Mouse (Mus musculus): Measurements from ENCODE around the gene Lrmda.

Lrmda gene

DNA sequence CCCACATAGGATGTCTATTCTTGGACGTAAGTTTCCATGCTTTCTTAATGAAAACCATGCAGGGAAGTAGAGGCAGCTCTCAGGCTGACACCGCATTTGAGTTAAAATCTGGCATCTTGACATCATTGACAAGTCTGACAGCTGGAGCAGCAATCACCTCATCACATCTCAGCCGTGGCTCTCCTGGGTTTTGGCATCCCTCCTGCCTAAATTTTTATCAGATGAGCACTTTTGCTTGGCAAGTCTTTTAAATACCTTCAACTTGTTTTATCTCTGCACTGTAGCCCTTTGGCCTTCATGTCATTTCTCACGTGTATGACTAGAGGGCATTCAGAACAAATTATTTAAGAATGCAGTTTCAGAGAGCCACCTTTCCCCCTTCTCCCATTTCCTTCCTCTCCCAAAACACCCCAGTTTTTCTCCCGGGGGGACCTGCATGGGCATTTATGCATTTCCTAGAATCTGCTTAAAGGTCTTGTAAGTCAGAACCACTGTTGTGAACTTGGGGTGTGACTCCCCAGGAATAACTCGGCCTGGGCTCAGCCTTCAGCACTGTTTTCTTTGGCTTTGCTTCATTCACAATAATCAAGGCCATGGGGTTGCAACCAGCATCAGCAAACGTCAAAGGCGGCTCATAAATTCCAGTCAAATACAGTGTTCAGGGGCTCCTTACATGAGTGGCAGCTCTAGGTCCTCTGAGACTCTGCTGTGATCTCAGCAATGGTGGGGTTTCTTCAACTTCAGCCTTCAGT, 975.8 kb downstream of the Lrmda start:
- no peak for DNase-seq

DNA sequence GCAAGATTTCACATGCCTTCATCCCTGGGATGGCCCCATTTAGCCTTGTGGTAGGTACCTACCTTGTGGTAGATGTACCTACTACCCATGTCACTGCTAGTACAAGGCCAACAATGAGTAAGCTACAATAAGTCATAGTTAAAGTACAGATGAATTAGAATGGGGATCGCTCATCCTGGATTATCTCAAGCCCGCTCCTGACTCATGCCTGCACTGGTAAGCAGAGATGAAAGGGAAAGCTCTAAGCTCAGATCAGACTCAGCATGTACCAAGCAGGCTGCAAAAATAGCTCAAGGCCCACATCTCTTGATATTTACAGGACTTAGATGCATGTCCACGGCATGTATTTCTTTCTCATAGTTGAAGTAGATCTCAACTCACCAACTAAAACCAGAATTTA, 979.4 kb downstream of the Lrmda start:
- no peak for DNase-seq

DNA sequence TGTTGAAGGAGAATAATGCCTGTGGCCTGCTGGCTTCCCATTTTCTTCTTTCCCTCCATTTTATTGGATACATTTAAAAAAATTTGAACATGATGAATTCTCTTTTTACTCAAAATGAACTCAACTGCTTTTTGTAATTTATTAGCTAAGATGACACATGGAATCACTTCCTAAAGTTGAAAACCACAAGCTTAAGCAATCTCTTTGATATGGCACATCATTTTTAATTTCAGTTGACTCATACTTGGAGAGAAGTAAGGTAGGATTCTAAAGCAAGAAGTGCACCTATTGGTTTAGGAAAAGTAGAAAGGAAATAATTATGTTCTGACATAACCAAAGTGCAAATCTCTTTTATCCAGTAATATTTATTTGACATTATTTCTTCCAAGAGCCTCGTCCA, 992.5 kb downstream of the Lrmda start:
- no peak for DNase-seq

DNA sequence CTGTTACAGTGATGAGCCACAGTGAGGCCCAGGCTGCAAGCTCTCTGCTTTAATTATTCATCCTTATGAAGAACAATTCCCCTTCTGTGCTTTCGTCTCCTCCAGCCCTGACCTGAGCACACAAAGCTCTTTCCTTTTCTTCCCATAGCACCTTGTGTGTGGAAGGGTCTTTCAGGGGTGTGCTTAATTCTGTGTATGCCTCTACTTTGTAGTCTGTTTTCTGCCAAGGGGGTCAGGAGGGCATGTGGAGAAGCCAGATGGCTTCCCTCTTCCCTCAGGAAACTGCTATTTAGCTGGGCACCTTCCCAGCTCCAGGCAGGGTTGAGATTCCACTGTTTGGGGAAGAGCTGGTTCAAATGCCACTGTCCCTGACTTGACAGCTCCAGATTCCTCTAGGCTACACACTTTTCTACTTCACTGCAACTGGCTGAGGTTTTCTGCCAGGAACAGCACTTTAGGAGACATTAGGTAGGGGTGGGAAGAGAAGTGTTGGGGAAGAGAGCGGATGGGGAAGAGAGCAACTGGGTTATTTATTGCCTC, 995.3 kb downstream of the Lrmda start:
- peak; percentile 55 to 63 for DNase-seq

DNA sequence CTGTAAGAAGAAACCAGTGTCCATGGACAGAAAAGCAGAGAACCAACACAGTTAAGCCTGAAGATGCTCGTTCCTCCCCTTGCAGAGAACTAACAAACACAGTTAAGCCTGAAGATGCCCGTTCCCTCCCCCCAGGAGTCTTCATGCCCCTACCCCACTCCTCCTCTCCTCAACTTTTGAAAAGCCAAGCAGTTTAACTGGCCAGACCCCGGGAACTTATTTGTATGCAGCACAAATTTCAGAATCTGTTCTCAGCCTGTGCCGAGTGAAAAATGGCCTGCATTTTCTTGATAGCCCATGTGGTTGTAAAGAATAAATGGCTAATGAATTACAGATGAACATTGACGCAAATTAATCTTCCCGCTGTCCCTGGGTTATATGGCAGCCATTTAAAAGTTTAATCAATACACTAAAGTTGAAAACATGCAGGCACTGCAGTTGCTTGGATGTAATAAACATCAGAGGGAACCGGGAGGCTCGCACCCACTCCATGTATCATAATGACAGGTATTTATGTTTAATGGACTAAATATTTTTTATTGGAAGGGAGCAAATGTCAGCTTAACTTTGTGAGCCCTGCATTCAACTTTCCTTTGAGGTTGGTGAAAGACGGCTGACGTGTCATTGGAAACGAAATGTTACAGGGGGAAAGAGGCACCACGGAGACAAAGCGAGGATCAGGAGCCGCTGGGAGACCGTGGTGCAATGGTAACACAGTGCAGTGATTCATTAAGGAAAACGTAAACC, 996.0 kb downstream of the Lrmda start:
- DNase-seq, result no peak

DNA sequence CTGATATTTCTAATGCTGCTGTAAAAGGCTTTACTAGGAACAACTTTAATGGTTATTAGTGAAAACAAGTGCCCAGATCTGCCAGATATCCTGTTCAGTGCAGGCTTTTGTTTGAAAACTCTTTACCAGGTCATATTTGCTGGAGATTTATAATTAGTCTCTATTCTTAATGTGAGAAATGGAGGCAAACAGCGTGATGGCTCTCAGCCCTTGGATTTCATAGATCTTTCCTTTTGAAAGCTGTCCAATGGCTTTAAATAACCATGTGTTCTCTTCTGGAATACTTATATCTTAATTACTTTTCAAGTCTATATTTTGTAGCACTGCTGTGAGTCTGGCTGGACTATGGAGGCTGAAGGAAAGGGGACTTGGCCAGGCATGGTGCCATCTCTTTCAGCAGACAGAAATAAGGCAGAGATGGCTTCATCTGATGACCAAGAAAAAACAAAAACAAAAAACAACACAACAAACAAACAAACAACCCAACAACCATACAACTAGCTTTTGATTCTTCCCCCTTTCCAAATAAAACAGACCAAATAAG, 996.6 kb downstream of the Lrmda start:
- no peak for DNase-seq

DNA sequence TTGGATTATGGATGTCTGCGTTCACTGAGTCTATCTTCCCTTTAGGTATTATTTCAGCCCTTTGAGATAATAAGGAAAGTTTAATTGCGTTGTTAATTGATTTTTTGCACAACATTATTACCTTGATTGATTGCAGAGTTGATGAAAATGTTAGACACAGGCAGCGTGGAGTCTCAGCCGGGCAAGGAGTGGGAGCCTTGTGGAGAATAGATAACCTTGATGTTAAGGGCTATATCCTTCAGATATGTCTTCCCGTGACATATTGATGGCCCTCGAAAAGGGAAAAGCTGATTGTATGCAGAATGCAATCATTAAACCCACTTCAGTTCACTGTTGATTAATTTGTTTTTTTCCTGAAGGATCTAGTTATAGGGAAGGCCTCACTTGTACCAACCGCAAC, 1021.5 kb downstream of the Lrmda start:
- no peak for DNase-seq

DNA sequence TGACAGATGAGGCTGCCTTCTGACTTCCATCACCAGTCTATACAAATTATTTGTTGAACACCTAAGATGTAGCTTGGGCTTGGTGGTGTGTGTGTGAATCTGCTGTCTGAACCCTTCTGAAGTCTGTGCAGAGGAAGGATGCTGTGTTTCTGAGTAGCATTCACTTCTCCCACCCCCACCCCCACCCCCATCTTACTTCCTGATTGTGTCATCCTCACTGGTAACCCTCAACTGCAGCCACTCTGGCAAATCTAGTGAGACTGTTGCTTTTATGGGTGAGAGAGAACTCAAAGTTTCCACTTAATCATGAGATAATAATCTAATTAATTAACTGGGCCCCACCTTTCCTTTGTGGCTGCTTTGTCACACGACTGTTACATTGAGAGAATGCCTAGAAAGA, 1025.8 kb downstream of the Lrmda start:
- no peak for DNase-seq

DNA sequence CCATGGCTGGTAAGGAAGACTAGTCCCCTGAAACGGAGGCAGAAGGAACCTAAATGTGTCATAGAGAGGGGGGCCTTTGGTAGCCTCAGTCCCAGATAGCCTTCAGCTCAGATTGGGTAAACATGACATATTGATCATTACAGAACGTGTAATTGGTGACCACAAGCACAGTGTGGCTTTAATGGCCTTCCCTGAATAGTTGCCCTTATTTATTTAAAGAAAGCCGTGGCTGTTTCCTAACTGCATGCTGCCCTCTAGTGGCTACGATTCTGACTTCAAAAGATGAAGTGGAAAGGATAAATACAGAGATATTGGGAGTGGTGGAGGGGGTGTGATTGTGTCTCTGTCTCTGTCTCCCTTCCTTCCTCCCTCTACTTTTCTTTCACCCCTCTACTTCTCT, 1026.8 kb downstream of the Lrmda start:
- DNase-seq, result peak; percentile 51 to 61

DNA sequence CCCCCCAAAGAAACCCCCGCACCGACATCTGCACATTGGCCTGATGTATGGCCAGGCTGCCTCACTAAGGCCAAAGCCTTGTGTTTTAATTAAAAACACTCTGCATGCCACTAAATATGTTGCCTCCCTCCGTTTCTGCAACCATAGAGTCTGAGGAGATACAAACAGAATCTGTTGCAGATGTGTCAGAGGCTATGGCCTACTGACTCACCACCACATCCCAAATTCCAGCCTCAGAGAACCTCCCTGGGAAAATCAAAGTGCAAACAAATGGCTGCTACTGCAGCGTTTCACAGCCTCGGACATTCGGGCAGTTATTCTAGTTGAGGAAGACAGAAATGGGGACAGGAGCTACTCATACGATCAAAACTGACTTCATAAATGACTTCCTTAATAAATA, 1031.9 kb downstream of the Lrmda start:
- DNase-seq, result no peak

DNA sequence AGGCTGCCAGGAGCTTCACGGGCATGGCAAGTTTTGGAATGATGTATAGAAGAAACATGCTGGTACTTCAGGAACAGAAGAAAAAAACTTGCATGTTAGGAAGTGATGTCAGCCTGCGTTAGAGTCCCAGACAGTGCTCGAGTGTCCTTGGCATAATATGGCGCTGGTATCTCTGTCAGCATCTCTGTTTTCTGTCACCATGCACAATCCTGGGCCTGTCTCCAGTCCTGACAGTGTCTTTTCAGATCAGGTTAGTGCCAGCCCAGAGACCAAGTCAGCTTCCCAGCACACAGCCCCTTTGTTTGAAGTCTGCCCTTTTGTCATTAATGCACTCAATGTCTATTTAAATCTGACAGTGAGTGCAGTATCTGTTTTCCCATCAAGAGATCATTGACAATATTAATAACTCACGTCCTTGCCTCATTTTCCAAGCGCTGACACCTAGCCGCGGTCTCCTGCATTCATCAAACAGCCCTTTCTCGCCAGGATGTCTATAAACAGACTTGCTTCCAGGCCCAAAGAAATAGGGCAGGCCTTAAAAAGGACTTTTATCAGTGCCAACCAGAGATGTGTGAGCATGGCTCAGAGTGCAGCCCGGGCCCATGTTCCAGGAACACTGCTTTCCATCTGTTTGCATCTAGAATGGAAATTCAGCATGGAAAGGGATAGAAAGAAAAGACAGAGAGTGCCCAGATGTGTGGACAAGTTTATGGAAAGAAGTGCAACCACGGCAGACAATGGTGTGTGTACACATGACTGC, 1033.5 kb downstream of the Lrmda start:
- DNase-seq, result peak; percentile 6 to 13

DNA sequence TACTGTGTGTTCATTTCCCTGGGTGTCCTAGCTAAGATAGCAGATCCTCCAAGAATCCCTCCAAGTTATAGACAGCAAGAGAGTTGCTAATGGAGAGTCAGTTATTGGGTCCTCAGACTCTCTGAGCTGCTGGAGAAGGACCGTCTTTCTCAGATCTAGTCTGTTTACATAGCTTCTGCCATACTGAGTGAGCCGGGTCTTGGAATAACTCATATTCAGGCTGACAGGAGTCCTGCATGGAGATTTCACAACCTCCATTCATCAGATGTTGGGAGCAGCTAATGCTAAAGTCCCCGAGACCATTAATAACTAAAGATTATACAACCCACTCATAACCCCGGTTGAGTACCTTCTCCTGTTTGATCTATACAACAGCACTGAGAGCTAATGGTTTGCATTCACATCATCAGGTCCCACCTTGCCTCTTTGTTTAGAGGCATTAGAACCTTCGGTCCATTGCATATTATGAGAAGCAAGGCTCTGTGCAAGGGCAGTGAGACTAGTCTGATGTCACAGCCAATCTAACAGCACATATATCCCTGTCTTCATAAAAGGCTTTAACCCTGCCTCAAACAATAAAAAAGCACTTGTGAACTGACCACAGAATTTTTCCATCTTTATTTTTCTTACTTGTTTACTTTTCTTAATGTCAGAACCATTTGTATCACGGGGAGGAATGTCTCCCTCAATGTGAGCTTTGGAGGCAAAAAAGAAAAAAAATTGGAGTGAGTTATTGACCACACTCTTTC, 1037.9 kb downstream of the Lrmda start:
- DNase-seq, result no peak

DNA sequence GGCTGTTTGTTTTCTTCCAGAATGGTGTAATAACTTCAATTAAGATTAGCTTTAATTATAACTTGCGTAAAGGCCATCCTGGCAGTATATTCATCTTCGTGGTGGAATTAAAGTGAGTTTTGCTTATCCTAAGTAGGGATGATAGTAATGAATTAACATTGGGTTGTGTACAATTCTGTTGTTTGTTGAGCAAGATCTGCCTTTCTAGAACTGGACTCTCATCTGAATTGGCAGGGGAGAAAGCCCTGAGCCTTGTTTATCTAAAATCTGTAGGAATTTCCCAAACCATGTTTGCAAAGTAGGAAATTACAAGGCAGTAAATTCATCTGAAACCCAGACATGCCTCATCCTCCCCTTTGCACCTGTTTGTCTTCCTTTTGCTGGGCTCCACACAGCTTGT, 1038.5 kb downstream of the Lrmda start:
- no peak for DNase-seq

DNA sequence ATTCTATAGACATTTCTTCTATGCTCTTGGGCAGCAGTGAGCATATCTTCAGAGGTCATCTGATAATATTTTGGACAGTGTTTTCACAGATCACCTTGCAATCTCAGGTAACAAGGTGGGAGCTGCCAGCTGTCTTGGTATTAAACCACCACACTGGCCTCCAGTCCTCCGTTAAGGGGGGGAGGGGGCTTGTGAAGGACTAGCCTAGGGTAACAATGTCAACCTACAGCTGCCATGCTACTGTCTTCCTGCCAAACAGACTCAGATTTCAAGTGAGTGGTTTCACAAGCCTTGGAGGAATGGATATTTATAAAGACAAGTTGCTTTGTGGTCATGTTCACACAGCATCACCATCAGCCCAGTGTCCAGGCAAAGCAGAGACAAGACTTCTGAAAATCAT, 1059.2 kb downstream of the Lrmda start:
- DNase-seq, result no peak

DNA sequence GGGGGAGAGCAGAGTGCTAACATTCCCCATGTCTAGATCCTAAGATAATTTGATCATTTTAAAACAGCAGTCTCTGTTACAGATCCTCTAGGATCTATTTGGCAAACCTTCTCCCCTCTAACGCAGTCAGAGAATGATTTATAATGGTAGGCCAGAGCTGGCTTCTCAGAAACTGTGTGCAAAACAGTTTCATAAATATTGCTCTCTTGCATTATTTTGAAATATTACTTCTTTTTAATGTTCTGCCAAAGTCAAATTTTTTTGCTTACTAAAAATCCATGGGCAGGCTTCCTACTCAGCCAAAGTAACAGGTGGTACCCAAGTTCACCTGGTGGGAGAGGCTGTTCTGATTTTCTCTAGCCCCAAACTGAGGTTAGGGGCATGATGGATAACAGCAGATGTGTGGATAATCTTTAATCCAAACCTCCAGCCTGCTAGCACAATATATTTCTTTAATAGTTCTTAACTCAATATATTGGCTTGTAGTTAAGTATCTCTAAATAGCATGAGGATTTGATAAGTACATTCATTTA, 1064.8 kb downstream of the Lrmda start:
- no peak for DNase-seq

DNA sequence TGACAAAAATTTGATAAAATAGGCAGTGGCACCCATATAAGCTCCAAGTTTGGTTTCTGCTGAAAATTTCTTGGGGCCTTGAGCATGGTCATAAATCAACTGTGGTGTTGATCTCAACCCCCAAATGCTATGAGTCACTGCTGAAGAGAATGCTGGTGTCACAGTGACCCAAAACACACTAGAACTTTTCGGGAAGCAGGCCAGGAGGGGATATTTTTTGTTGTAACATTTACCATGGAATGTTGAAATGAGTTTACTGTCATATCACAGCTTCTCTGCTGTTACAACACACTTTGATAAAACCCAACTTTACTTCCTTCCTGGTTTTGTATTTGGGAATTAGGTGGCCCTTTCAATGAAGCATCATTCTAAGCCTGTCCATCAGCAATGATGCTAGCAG, 1065.3 kb downstream of the Lrmda start:
- no peak for DNase-seq

DNA sequence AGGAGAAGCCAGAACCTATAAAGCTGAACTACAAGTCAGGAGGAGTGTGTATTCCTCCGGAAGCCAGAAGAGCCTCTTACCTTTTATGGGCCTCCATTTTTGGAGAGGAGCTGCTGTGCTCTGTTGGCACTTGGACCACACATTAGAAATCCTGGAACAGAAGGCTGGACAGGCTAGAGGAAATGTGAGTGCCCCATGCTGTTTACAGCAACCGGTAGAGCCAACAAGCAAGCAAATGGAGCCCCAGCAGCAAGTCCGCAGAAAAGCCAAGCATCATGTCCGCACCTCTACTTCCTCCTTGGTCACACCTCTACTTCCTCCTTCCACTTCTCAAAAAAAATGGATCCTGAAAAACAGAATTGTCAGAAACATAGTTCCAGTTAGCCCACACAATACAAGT, 1073.8 kb downstream of the Lrmda start:
- DNase-seq, result peak; percentile 48 to 69

DNA sequence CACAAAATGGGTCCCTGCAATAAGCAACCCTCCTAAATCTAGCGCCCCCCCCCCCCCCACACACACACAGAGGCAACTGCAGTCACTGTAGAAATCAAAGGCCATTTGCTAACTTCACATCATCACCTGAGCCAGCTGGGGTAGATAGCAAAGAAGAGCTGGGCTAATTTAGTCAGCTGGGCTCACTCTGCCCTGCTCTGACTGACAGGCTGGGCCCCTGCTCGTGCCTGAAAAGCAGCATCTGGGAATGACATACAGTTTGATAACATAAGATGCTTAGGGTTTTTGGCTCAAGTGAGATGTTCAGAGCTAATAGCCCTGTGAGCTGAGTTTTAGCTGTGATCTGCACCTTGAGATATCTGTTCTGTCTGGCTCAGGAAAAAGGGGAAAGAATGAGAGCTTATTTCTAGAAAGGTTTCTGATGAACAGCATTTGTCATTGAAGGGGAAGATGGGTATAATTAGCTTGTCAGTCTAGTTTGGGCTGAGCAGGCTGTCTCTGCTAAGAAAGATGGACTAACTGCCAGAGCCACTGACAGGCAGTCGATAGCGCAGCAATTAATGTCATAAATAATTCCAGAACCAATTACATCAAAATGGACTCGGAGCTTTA, 1075.1 kb downstream of the Lrmda start:
- no peak for DNase-seq

DNA sequence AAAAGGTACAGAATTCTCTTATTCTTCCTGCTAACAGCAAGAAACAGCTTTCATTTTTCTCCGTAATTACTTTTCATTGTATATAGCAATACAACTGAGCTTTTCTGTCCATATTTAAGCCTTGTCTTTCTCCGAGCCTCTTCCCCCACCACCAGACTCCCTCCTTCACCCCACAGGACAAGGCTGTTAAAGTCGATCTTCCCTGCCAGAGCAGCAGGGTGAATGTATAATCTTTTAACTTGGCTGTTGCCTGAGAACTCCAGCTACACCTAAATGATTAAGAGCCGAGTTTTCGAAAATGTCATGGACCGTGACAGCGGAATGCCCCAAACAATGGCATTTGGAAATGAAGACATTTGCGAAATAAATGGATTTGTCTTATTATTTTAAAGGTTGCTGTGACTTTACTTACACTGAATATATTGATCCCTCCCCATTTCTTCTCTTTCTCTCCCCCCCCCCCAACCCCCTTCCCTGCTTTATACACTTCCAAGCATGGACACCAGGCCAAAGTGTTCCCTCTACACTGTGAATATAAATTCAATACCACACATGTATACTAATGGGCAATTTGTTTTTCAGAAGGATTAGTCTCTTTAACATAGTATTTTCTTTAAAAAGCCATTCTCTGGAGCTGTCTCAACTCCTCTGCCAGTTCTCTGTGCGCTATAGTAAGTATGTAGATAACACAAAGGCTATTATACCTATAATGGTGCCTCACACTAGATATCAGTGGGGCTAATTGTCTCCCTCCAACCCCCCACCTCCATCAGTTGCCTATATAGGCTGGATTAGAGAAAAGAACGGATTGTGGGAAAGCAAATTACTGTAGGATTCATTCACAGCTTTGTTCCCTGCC, 1075.9 kb downstream of the Lrmda start:
- DNase-seq, result no peak

DNA sequence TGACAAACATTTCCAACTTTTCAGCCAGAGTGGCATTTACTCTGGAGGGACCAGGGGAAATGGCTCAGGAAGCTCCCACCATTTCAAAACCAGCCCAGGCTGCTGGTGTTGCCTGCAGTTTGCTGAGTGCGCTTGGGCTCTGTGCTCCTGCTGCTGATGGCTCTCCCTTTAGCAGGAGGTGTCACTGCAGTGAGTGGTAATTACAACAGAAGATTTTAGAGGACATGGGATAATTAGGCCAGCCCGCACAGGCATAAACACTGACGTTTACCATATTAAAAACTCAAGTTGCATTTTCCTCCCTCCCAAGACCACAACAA, 1076.5 kb downstream of the Lrmda start:
- DNase-seq, result no peak

DNA sequence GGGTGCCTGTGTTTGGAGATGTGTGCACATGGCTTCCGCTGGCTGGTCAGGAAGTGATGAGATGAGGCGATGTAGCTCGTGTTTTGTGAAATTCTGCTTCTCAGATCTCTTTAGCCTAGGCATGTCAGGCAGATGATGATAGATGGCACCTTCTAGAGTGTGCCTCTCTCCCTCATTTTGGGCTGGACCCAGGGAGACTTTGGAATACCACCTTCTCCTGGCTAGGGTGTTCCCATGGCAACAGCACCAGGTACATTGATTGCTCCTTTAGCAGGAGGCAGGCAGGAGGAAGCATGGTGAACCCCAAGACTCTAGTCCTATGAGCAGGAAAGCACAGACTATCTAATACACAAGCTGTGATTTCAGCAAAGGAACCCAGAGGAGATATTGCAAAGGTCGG, 1076.9 kb downstream of the Lrmda start:
- no peak for DNase-seq
